ENCODE assay signal across 24 mouse cellular contexts in genomic region chrX:59699766-59700165, GRCm38 (mm10).
DNase-seq lines count a peak whose midpoint lies in the region; ATAC-seq lines count a peak whose summit lies in the region.
"Had no signal": no experiment of that assay in that cellular context is flagged by ENCODE, and none has a peak within 500 bp of the region (broad histone marks: within the 10 kb centered on the region; RNA-seq: fewer than 3 reads in every experiment).

No protein-coding gene starts in this region.

- no peaks in the 10 kb centered on the region for H3K36me3 ChIP-seq in heart, embryonic 10.5 days
- H3K36me3 ChIP-seq: embryonic facial prominence, embryonic 13.5 days; embryonic facial prominence, embryonic 15.5 days; forebrain, embryonic 10.5 days; forebrain, embryonic 12.5 days; G1E had no signal

- H3K4me3 ChIP-seq in heart, embryonic 10.5 days, result no peak overlapping the region
- H3K4me3 ChIP-seq: embryonic facial prominence, embryonic 13.5 days; embryonic facial prominence, embryonic 15.5 days; erythroblast, embryonic 14.5 days; forebrain, embryonic 10.5 days; forebrain, embryonic 12.5 days had no signal

- no peaks in the 10 kb centered on the region for H3K9me3 ChIP-seq in heart, embryonic 10.5 days
- H3K9me3 ChIP-seq: embryonic facial prominence, embryonic 13.5 days; embryonic facial prominence, embryonic 15.5 days; forebrain, embryonic 10.5 days; forebrain, embryonic 12.5 days; G1E had no signal

- 91% methylated on average over 1 of the region's 1 CpGs for WGBS in heart, embryonic 10.5 days

- H3K27ac ChIP-seq in heart, embryonic 10.5 days, result no peak overlapping the region
- H3K27ac ChIP-seq: embryonic facial prominence, embryonic 13.5 days; embryonic facial prominence, embryonic 15.5 days; forebrain, embryonic 10.5 days; forebrain, embryonic 12.5 days had no signal

- H3K27me3 ChIP-seq in heart, embryonic 10.5 days (ENCODE audit: insufficient read depth, poor library complexity, severe bottlenecking), result no peaks in the 10 kb centered on the region
- H3K27me3 ChIP-seq: embryonic facial prominence, embryonic 13.5 days; embryonic facial prominence, embryonic 15.5 days; forebrain, embryonic 12.5 days had no signal

- peak; percentile 55 for DNase-seq in A20 (ENCODE audit: low read depth, low spot score)
- DNase-seq in heart, embryonic 10.5 days (ENCODE audit: low spot score), result no peak
- DNase-seq: adrenal gland, adult 2 months; adrenal gland, postnatal 10 days; adrenal gland, postnatal 25 days; cerebellum, adult 11-12 months; cerebellum, adult 2 months; cerebellum, adult 9-10 months; cerebellum, postnatal 10 days; cerebellum, postnatal 25 days; embryo, embryonic 11 days had no signal

- 0 out of 2 replicates have a peak, but pooled peaks have one; percentile 22 for ATAC-seq in common myeloid progenitor, adult 5-6 weeks (replicated peaks; ENCODE audit: low read depth, poor library complexity, severe bottlenecking)
- ATAC-seq in megakaryocyte, adult 5-6 weeks (ENCODE audit: poor library complexity, severe bottlenecking), result peak; percentile 60
- ATAC-seq in monocyte, adult 5-6 weeks (replicated peaks; ENCODE audit: insufficient number of reproducible peaks, low FRiP score, low TSS enrichment, poor library complexity, severe bottlenecking), result no peak
- no peak for ATAC-seq in activated CD4-positive, CD25-positive, alpha-beta regulatory T cell, adult 4 months
- ATAC-seq: forebrain, embryonic 14.5 days; forebrain, embryonic 16.5 days; Patski had no signal

- H3K4me1 ChIP-seq in heart, embryonic 10.5 days, result no peaks in the 10 kb centered on the region
- H3K4me1 ChIP-seq: embryonic facial prominence, embryonic 13.5 days; embryonic facial prominence, embryonic 15.5 days; forebrain, embryonic 10.5 days; forebrain, embryonic 12.5 days had no signal

Comparison
In these comparisons a context has a peak if more than half of its experiments do, and no peak if none do; other contexts are left out.
1. ATAC-seq: peak in common myeloid progenitor, adult 5-6 weeks (single experiment) and megakaryocyte, adult 5-6 weeks (single experiment); none in monocyte, adult 5-6 weeks (single experiment) and activated CD4-positive, CD25-positive, alpha-beta regulatory T cell, adult 4 months (single experiment).